Mouse (Mus musculus) inflammation-experienced regulatory T-cells, adult 6 months (primary cell): ENCODE results near the gene Triobp. TPM values are rescaled to one million over a fixed set of nuclear protein-coding genes. Genes with fewer than 3 reads are reported as not detected.

Experiments used
- ATAC-seq: one replicate; pipeline ENCODE4 v1.8.0; 2017
- polyA plus RNA-seq, 3 experiments: library from polyadenylated mRNA; unstranded; fragments of 100-300 nt; shearing (Covaris generic); gene quantifications; one replicate each; pipeline ENCODE4 v1.2.1; 2017

Gene Triobp
- polyA plus RNA-seq, 3 experiments from 2014 or later = 14.8 to 27.1 (median 20.3) TPM

GRCm38 (mm10) chr15:78926021-78926919 is 21.3 kb upstream of the Triobp start, which contains the start of gene Lgals1:
Gene Lgals1 (plus strand): TSS chr15:78926725.
- ATAC-seq = peak; percentile 59

GRCm38 (mm10) chr15:78927021-78927787 is 20.3 kb upstream of the Triobp start:
- ATAC-seq = no peak

- ATAC-seq = peak; percentile 78
Measured at GRCm38 (mm10) chr15:78927788-78928457, 19.6 kb upstream of the Triobp start.

GRCm38 (mm10) chr15:78928539-78928938 is 19.0 kb upstream of the Triobp start:
- ATAC-seq = no peak

- ATAC-seq = no peak
Measured at GRCm38 (mm10) chr15:78930192-78930706, 17.3 kb upstream of the Triobp start.

- ATAC-seq = no peak
Measured at GRCm38 (mm10) chr15:78930801-78931426, 16.6 kb upstream of the Triobp start.

GRCm38 (mm10) chr15:78931577-78931976 is 15.9 kb upstream of the Triobp start:
- ATAC-seq = peak; percentile 60

- ATAC-seq = peak; percentile 90
Measured at GRCm38 (mm10) chr15:78934784-78935320, 12.7 kb upstream of the Triobp start, which contains the start of gene Nol12. Gene Nol12 (plus strand): TSS chr15:78934933.

GRCm38 (mm10) chr15:78936403-78936802 is 11.1 kb upstream of the Triobp start:
- no peak for ATAC-seq

- ATAC-seq = no peak
Measured at GRCm38 (mm10) chr15:78937311-78937710, 10.2 kb upstream of the Triobp start.

- no peak for ATAC-seq
Measured at GRCm38 (mm10) chr15:78937963-78938362, 9.6 kb upstream of the Triobp start.

- ATAC-seq = no peak
Measured at GRCm38 (mm10) chr15:78940325-78940724, 7.2 kb upstream of the Triobp start.

- ATAC-seq = peak; percentile 32
Measured at GRCm38 (mm10) chr15:78942663-78943062, 4.9 kb upstream of the Triobp start.

- ATAC-seq = no peak
Measured at GRCm38 (mm10) chr15:78946232-78946631, 1.3 kb upstream of the Triobp start.

GRCm38 (mm10) chr15:78948152-78948725 is 715 bp downstream of the Triobp start:
- no peak for ATAC-seq

GRCm38 (mm10) chr15:78948883-78949282 is 1.4 kb downstream of the Triobp start:
- no peak for ATAC-seq

- ATAC-seq = no peak
Measured at GRCm38 (mm10) chr15:78955663-78956062, 8.1 kb downstream of the Triobp start.

- no peak for ATAC-seq
Measured at GRCm38 (mm10) chr15:78956351-78956750, 8.8 kb downstream of the Triobp start.

GRCm38 (mm10) chr15:78957021-78957420 is 9.5 kb downstream of the Triobp start:
- no peak for ATAC-seq

GRCm38 (mm10) chr15:78959537-78959936 is 12.0 kb downstream of the Triobp start:
- no peak for ATAC-seq

GRCm38 (mm10) chr15:78960088-78960487 is 12.6 kb downstream of the Triobp start:
- no peak for ATAC-seq
